Comparison of ENCODE assay signal across 8 mouse cellular contexts in the genomic region with DNA sequence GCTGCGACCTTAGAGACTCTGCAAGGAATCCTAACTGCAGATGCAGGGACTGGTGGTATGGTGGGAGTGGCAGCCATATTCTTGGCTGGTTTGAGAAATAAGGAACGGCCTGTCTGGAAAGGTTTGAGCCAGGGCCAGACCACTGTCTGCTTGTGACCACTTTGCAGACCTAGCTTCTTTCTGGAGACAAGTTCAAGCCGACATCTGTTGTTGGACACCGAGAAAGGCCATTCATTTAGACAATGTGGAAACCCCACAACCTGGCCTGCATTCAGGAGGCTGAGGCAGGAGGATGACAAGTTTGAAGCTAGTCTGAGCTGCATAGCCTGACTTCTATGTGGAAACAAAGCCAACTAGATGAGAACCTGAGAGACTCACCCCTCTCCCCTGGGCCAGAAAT. TPM values are rescaled to one million over a fixed set of nuclear protein-coding genes. Genes with fewer than 3 reads are reported as not detected.
DNase-seq lines count a peak whose midpoint lies in the region; ATAC-seq and TF ChIP-seq lines count a peak whose summit lies in the region.

No protein-coding gene starts in this region.

- peak overlapping the region; percentile 57; the same call in 1 of the 2 replicates for H3K4me2 ChIP-seq in kidney, postnatal 0 days (ENCODE audit: low read length)
- peak overlapping the region; percentile 73 for H3K4me2 ChIP-seq in neural tube, embryonic 13.5 days

- no peak overlapping the region for H3K4me3 ChIP-seq in kidney, postnatal 0 days (replicated peaks; ENCODE audit: low read depth, low read length)
- H3K4me3 ChIP-seq in embryonic fibroblast, embryonic 13.5 days (ENCODE audit: insufficient read depth, low read length): no peak overlapping the region
- peak overlapping the region; percentile 82 for H3K4me3 ChIP-seq in limb, embryonic 10.5 days
- peak overlapping the region; percentile 59; the same call in 1 of the 2 replicates for H3K4me3 ChIP-seq in neural tube, embryonic 13.5 days

- no peak for DNase-seq in kidney, postnatal 0 days (ENCODE audit: low spot score)
- no peak for DNase-seq in kidney, adult 11 months
- no peak for DNase-seq in limb, embryonic 10.5 days (ENCODE audit: low spot score)
- DNase-seq in left cerebral cortex, adult 18-20 months (ENCODE audit: low spot score in 2 of 2): no peak
- no peak for DNase-seq in kidney, adult 18-20 months
- no peak for DNase-seq in cerebellum, postnatal 4 days (ENCODE audit: low spot score in 2 of 2)

- WGBS in kidney, postnatal 0 days: 78% methylated on average over 4 of the region's 4 CpGs
- 84% methylated on average over 4 of the region's 4 CpGs for WGBS in limb, embryonic 10.5 days
- WGBS in neural tube, embryonic 13.5 days: 77% methylated on average over 4 of the region's 4 CpGs

- no peaks in the 10 kb centered on the region for H3K36me3 ChIP-seq in kidney, postnatal 0 days (ENCODE audit: insufficient read depth, low read length)
- no peaks in the 10 kb centered on the region for H3K36me3 ChIP-seq in limb, embryonic 10.5 days
- H3K36me3 ChIP-seq in neural tube, embryonic 13.5 days: no peaks in the 10 kb centered on the region

- no peak for TF ChIP-seq POLR2A in embryonic fibroblast, embryonic 13.5 days (IDR thresholded peaks at IDR 0.05; ENCODE audit: low read depth, low read length)

- H3K9me3 ChIP-seq in kidney, postnatal 0 days (replicated peaks; ENCODE audit: low read length): no peaks in the 10 kb centered on the region
- H3K9me3 ChIP-seq in limb, embryonic 10.5 days (replicated peaks): no peaks in the 10 kb centered on the region
- no peaks in the 10 kb centered on the region for H3K9me3 ChIP-seq in neural tube, embryonic 13.5 days

- ATAC-seq in kidney, postnatal 0 days (replicated peaks; ENCODE audit: low FRiP score, low read depth): no peak
- ATAC-seq in neural tube, embryonic 13.5 days (ENCODE audit: low read depth): no peak

- no peak for TF ChIP-seq CTCF in kidney, postnatal 0 days (IDR thresholded peaks at IDR 0.05; ENCODE audit: low read depth)
- no peak for TF ChIP-seq CTCF in embryonic fibroblast, embryonic 13.5 days (IDR thresholded peaks at IDR 0.05; ENCODE audit: borderline replicate concordance, insufficient read depth, low read length)

- no peaks in the 10 kb centered on the region for H3K27me3 ChIP-seq in kidney, postnatal 0 days (ENCODE audit: insufficient read depth, low read length)
- H3K27me3 ChIP-seq in limb, embryonic 10.5 days (ENCODE audit: low read depth, poor library complexity, severe bottlenecking): no peaks in the 10 kb centered on the region
- no peaks in the 10 kb centered on the region for H3K27me3 ChIP-seq in neural tube, embryonic 13.5 days

- H3K27ac ChIP-seq in kidney, postnatal 0 days: peak overlapping the region; percentile 90; the same call in 1 of the 2 replicates
- peak overlapping the region; percentile 80 for H3K27ac ChIP-seq in embryonic fibroblast, embryonic 13.5 days (ENCODE audit: insufficient read depth, low read length)
- peak overlapping the region; percentile 90; the same call in 1 of the 2 replicates for H3K27ac ChIP-seq in limb, embryonic 10.5 days
- peak overlapping the region; percentile 89 for H3K27ac ChIP-seq in neural tube, embryonic 13.5 days (replicated peaks)

- H3K4me1 ChIP-seq in kidney, postnatal 0 days (replicated peaks; ENCODE audit: insufficient read depth, low read length): peaks cover 14% of the 10 kb centered on the region
- H3K4me1 ChIP-seq in embryonic fibroblast, embryonic 13.5 days (ENCODE audit: control insufficient read depth, insufficient read depth, low read length): peaks cover 10% of the 10 kb centered on the region
- H3K4me1 ChIP-seq in limb, embryonic 10.5 days: peaks cover 45% of the 10 kb centered on the region
- peaks cover 46% of the 10 kb centered on the region for H3K4me1 ChIP-seq in neural tube, embryonic 13.5 days (replicated peaks)

- no peak overlapping the region for H3K9ac ChIP-seq in kidney, postnatal 0 days (ENCODE audit: low read depth, low read length)
- H3K9ac ChIP-seq in neural tube, embryonic 13.5 days: peak overlapping the region; percentile 61; the same call in 1 of the 2 replicates

RNA-seq across cellular contexts. Expression of a gene that starts 1.1 kb away (rescaled TPM):
- 3.2 and 3.8 TPM in 2 replicates for polyA plus RNA-seq in kidney, postnatal 0 days (2015; fragmentation: Nextera tagmentation; extraction: Ambion mirVana)
- 8.4 and 8.5 TPM in 2 replicates for polyA plus RNA-seq in embryonic fibroblast, embryonic 13.5 days (2011; ENCODE audit: insufficient read length, low read depth, missing spikeins)
- 2.8 TPM in 2 replicates for polyA plus RNA-seq in limb, embryonic 10.5 days (2016; fragmentation: Nextera tagmentation; extraction: Ambion mirVana)
- 3.5 and 4.7 TPM in 2 replicates for polyA plus RNA-seq in neural tube, embryonic 13.5 days (2015; fragmentation: Nextera tagmentation; extraction: Ambion mirVana)
- 1 to 10 TPM; 5.7 to 5.9 TPM for total RNA-seq in left cerebral cortex, adult 18-20 months (2021)

RNA-seq across cellular contexts. Expression of a gene that starts 50.1 kb away (rescaled TPM):
- not detected in 2 replicates for polyA plus RNA-seq in kidney, postnatal 0 days (2015; fragmentation: Nextera tagmentation; extraction: Ambion mirVana)
- not detected in 2 replicates for polyA plus RNA-seq in embryonic fibroblast, embryonic 13.5 days (2011; ENCODE audit: insufficient read length, low read depth, missing spikeins)
- polyA plus RNA-seq in limb, embryonic 10.5 days (2016; fragmentation: Nextera tagmentation; extraction: Ambion mirVana): not detected in 2 replicates
- 0.17 and 0.28 TPM in 2 replicates for polyA plus RNA-seq in neural tube, embryonic 13.5 days (2015; fragmentation: Nextera tagmentation; extraction: Ambion mirVana)
- 1 to 10 TPM; 1.5 to 1.8 TPM for total RNA-seq in left cerebral cortex, adult 18-20 months (2021)

RNA-seq across cellular contexts. Expression of a gene that starts 60.0 kb away (rescaled TPM):
- 0.37 and 0.47 TPM in 2 replicates for polyA plus RNA-seq in kidney, postnatal 0 days (2015; fragmentation: Nextera tagmentation; extraction: Ambion mirVana)
- polyA plus RNA-seq in embryonic fibroblast, embryonic 13.5 days (2011; ENCODE audit: insufficient read length, low read depth, missing spikeins): 0.68 TPM in 1 of 2 replicates, not detected in the other
- 0.29 and 0.30 TPM in 2 replicates for polyA plus RNA-seq in limb, embryonic 10.5 days (2016; fragmentation: Nextera tagmentation; extraction: Ambion mirVana)
- polyA plus RNA-seq in neural tube, embryonic 13.5 days (2015; fragmentation: Nextera tagmentation; extraction: Ambion mirVana): 0.72 and 0.95 TPM in 2 replicates
- total RNA-seq in left cerebral cortex, adult 18-20 months (2021): 1 to 10 TPM; 1.8 to 2.0 TPM

Comparison
In these comparisons a context has a peak if more than half of its experiments do, and no peak if none do; other contexts are left out.
1. H3K4me3 ChIP-seq: peak in limb, embryonic 10.5 days (single experiment) and neural tube, embryonic 13.5 days (single experiment); none in kidney, postnatal 0 days (single experiment) and embryonic fibroblast, embryonic 13.5 days (single experiment).
2. Peak in every context shown above with its lines, with median percentiles within 50 percentile points of each other: H3K27ac ChIP-seq.